Mouse (Mus musculus): ENCODE results near the gene 1700022I11Rik. TPM values are rescaled to one million over a fixed set of nuclear protein-coding genes. Genes with fewer than 3 reads are reported as not detected.
A peak's percentile ranks its signal among the peaks of the same experiment; 100 is the strongest.

The 1700022I11Rik gene
- polyA plus RNA-seq, 1 experiment from 2014 or later: not detected

- H3K4me1 ChIP-seq (ENCODE audit: control insufficient read depth, insufficient read depth, low read length): no peaks in the 10 kb centered on the region; the same call in 1 of the 2 replicates
- peaks cover 11% of the 10 kb centered on the region for H3K27me3 ChIP-seq (replicated peaks; ENCODE audit: control insufficient read depth, insufficient read depth, low read length)
- H3K4me2 ChIP-seq (ENCODE audit: low read depth, low read length): peak overlapping the region; percentile 56
- peak overlapping the region; percentile 29 for H3K4me3 ChIP-seq (ENCODE audit: low read length)
- H3K27ac ChIP-seq (ENCODE audit: low read length): no peak overlapping the region
- WGBS: 7% methylated on average over 22 of the region's 22 CpGs
- H3K9me3 ChIP-seq (ENCODE audit: control insufficient read depth, low read length): no peaks in the 10 kb centered on the region
- peak; percentile 85 for ATAC-seq
- H3K36me3 ChIP-seq (ENCODE audit: control insufficient read depth, insufficient read depth, low read length): no peaks in the 10 kb centered on the region
- peak overlapping the region; percentile 49; the same call in 1 of the 2 replicates for H3K9ac ChIP-seq (ENCODE audit: low read depth, low read length)
These were observed 35.8 kb upstream of the 1700022I11Rik start for GRCm38 (mm10) chr4:42933630-42934029.

GRCm38 (mm10) chr4:42941396-42941795 is 28.0 kb upstream of the 1700022I11Rik start:
- no peak for ATAC-seq

GRCm38 (mm10) chr4:42943341-42943740 is 26.1 kb upstream of the 1700022I11Rik start:
- no peak for ATAC-seq
- H3K4me2 ChIP-seq (ENCODE audit: low read depth, low read length): no peak overlapping the region
- H3K4me3 ChIP-seq (ENCODE audit: low read length): no peak overlapping the region
- peaks cover 6% of the 10 kb centered on the region for H3K27me3 ChIP-seq (replicated peaks; ENCODE audit: control insufficient read depth, insufficient read depth, low read length)
- no peaks in the 10 kb centered on the region for H3K4me1 ChIP-seq (ENCODE audit: control insufficient read depth, insufficient read depth, low read length)
- no peak overlapping the region for H3K9ac ChIP-seq (ENCODE audit: low read depth, low read length)
- H3K27ac ChIP-seq (ENCODE audit: low read length): no peak overlapping the region
- no peaks in the 10 kb centered on the region for H3K9me3 ChIP-seq (ENCODE audit: control insufficient read depth, low read length)
- 65% methylated on average over 5 of the region's 5 CpGs for WGBS
- H3K36me3 ChIP-seq (ENCODE audit: control insufficient read depth, insufficient read depth, low read length): no peaks in the 10 kb centered on the region

More at GRCm38 (mm10) chr4:42941396-42941795, 28.0 kb upstream of the 1700022I11Rik start:
- peaks cover 4% of the 10 kb centered on the region for H3K27me3 ChIP-seq (replicated peaks; ENCODE audit: control insufficient read depth, insufficient read depth, low read length)
- no peaks in the 10 kb centered on the region for H3K36me3 ChIP-seq (ENCODE audit: control insufficient read depth, insufficient read depth, low read length)
- H3K9ac ChIP-seq (ENCODE audit: low read depth, low read length): no peak overlapping the region
- no peak overlapping the region for H3K4me2 ChIP-seq (ENCODE audit: low read depth, low read length)
- no peaks in the 10 kb centered on the region for H3K9me3 ChIP-seq (ENCODE audit: control insufficient read depth, low read length)
- H3K4me3 ChIP-seq (ENCODE audit: low read length): no peak overlapping the region
- no peak overlapping the region for H3K27ac ChIP-seq (ENCODE audit: low read length)
- WGBS: 83% methylated on average over 7 of the region's 7 CpGs
- no peaks in the 10 kb centered on the region for H3K4me1 ChIP-seq (ENCODE audit: control insufficient read depth, insufficient read depth, low read length)

GRCm38 (mm10) chr4:42944185-42944584 is 25.2 kb upstream of the 1700022I11Rik start:
- H3K4me1 ChIP-seq (ENCODE audit: control insufficient read depth, insufficient read depth, low read length): peaks cover 3% of the 10 kb centered on the region; the same call in 1 of the 2 replicates

GRCm38 (mm10) chr4:42945043-42945442 is 24.4 kb upstream of the 1700022I11Rik start:
- Histone ChIP-seq H3K9ac (ENCODE audit: low read depth, low read length) (no peak overlapping the region), H3K27me3 (replicated peaks; ENCODE audit: control insufficient read depth, insufficient read depth, low read length) (peaks cover 6% of the 10 kb centered on the region; the same call in 1 of the 2 replicates), H3K4me2 (ENCODE audit: low read depth, low read length) (no peak overlapping the region), H3K9me3 (ENCODE audit: control insufficient read depth, low read length) (no peaks in the 10 kb centered on the region), H3K36me3 (ENCODE audit: control insufficient read depth, insufficient read depth, low read length) (no peaks in the 10 kb centered on the region), H3K4me3 (ENCODE audit: low read length) (no peak overlapping the region), H3K4me1 (ENCODE audit: control insufficient read depth, insufficient read depth, low read length) (peaks cover 4% of the 10 kb centered on the region; the same call in 1 of the 2 replicates), H3K27ac (ENCODE audit: low read length) (no peak overlapping the region)
- no peak for ATAC-seq
- 4% methylated on average over 6 of the region's 6 CpGs for WGBS

More at GRCm38 (mm10) chr4:42944185-42944584, 25.2 kb upstream of the 1700022I11Rik start:
- Histone ChIP-seq H3K36me3 (ENCODE audit: control insufficient read depth, insufficient read depth, low read length) (no peaks in the 10 kb centered on the region), H3K27ac (ENCODE audit: low read length) (no peak overlapping the region), H3K27me3 (replicated peaks; ENCODE audit: control insufficient read depth, insufficient read depth, low read length) (peaks cover 6% of the 10 kb centered on the region; the same call in 1 of the 2 replicates), H3K4me2 (ENCODE audit: low read depth, low read length) (no peak overlapping the region), H3K4me3 (ENCODE audit: low read length) (no peak overlapping the region), H3K9me3 (ENCODE audit: control insufficient read depth, low read length) (no peaks in the 10 kb centered on the region), H3K9ac (ENCODE audit: low read depth, low read length) (no peak overlapping the region)
- WGBS: 81% methylated on average over 9 of the region's 9 CpGs
- ATAC-seq: no peak

- ATAC-seq: no peak
- 89% methylated on average over 3 of the region's 3 CpGs for WGBS
These were observed 24.0 kb upstream of the 1700022I11Rik start for GRCm38 (mm10) chr4:42945445-42945844.

GRCm38 (mm10) chr4:42945952-42946351 is 23.5 kb upstream of the 1700022I11Rik start:
- peaks cover 9% of the 10 kb centered on the region for H3K4me1 ChIP-seq (ENCODE audit: control insufficient read depth, insufficient read depth, low read length)
- no peak overlapping the region for H3K4me2 ChIP-seq (ENCODE audit: low read depth, low read length)
- ATAC-seq: no peak
- H3K27ac ChIP-seq (ENCODE audit: low read length): no peak overlapping the region
- 6% methylated on average over 5 of the region's 5 CpGs for WGBS
- no peaks in the 10 kb centered on the region for H3K9me3 ChIP-seq (ENCODE audit: control insufficient read depth, low read length)
- H3K27me3 ChIP-seq (replicated peaks; ENCODE audit: control insufficient read depth, insufficient read depth, low read length): peaks cover 6% of the 10 kb centered on the region; the same call in 1 of the 2 replicates
- H3K36me3 ChIP-seq (ENCODE audit: control insufficient read depth, insufficient read depth, low read length): no peaks in the 10 kb centered on the region
- no peak overlapping the region for H3K9ac ChIP-seq (ENCODE audit: low read depth, low read length)
- H3K4me3 ChIP-seq (ENCODE audit: low read length): no peak overlapping the region

More at GRCm38 (mm10) chr4:42945445-42945844, 24.0 kb upstream of the 1700022I11Rik start:
- Histone ChIP-seq H3K27ac (ENCODE audit: low read length) (no peak overlapping the region), H3K27me3 (replicated peaks; ENCODE audit: control insufficient read depth, insufficient read depth, low read length) (peaks cover 6% of the 10 kb centered on the region; the same call in 1 of the 2 replicates), H3K9ac (ENCODE audit: low read depth, low read length) (no peak overlapping the region), H3K36me3 (ENCODE audit: control insufficient read depth, insufficient read depth, low read length) (no peaks in the 10 kb centered on the region), H3K9me3 (ENCODE audit: control insufficient read depth, low read length) (no peaks in the 10 kb centered on the region), H3K4me1 (ENCODE audit: control insufficient read depth, insufficient read depth, low read length) (peaks cover 7% of the 10 kb centered on the region; the same call in 1 of the 2 replicates), H3K4me3 (ENCODE audit: low read length) (no peak overlapping the region), H3K4me2 (ENCODE audit: low read depth, low read length) (no peak overlapping the region)

- H3K9me3 ChIP-seq (ENCODE audit: control insufficient read depth, low read length): no peaks in the 10 kb centered on the region
- peaks cover 6% of the 10 kb centered on the region; the same call in 1 of the 2 replicates for H3K27me3 ChIP-seq (replicated peaks; ENCODE audit: control insufficient read depth, insufficient read depth, low read length)
- H3K27ac ChIP-seq (ENCODE audit: low read length): no peak overlapping the region
- H3K9ac ChIP-seq (ENCODE audit: low read depth, low read length): no peak overlapping the region
- no peaks in the 10 kb centered on the region for H3K36me3 ChIP-seq (ENCODE audit: control insufficient read depth, insufficient read depth, low read length)
- no peak overlapping the region for H3K4me3 ChIP-seq (ENCODE audit: low read length)
- 42% methylated on average over 10 of the region's 10 CpGs for WGBS
- no peak overlapping the region for H3K4me2 ChIP-seq (ENCODE audit: low read depth, low read length)
- peaks cover 17% of the 10 kb centered on the region for H3K4me1 ChIP-seq (ENCODE audit: control insufficient read depth, insufficient read depth, low read length)
- ATAC-seq: no peak
These were observed 22.6 kb upstream of the 1700022I11Rik start for GRCm38 (mm10) chr4:42946733-42947290.

- no peak for ATAC-seq
- no peak overlapping the region for H3K4me2 ChIP-seq (ENCODE audit: low read depth, low read length)
These were observed 20.9 kb upstream of the 1700022I11Rik start for GRCm38 (mm10) chr4:42948527-42948926.

More at GRCm38 (mm10) chr4:42948527-42948926, 20.9 kb upstream of the 1700022I11Rik start:
- Histone ChIP-seq H3K27ac (ENCODE audit: low read length) (no peak overlapping the region), H3K36me3 (ENCODE audit: control insufficient read depth, insufficient read depth, low read length) (no peaks in the 10 kb centered on the region), H3K4me1 (ENCODE audit: control insufficient read depth, insufficient read depth, low read length) (peaks cover 22% of the 10 kb centered on the region), H3K9me3 (ENCODE audit: control insufficient read depth, low read length) (no peaks in the 10 kb centered on the region), H3K9ac (ENCODE audit: low read depth, low read length) (no peak overlapping the region), H3K27me3 (replicated peaks; ENCODE audit: control insufficient read depth, insufficient read depth, low read length) (peaks cover 6% of the 10 kb centered on the region; the same call in 1 of the 2 replicates), H3K4me3 (ENCODE audit: low read length) (no peak overlapping the region)
- WGBS: 26% methylated on average over 13 of the region's 13 CpGs

All from intestine, embryonic 16.5 days (tissue).